Mouse (Mus musculus): ENCODE measurements around the gene Psme1. TPM values are rescaled to one million over a fixed set of nuclear protein-coding genes. Genes with fewer than 3 reads are reported as not detected.

Psme1 gene
- total and polyA plus RNA-seq, 3 experiments = 85.9 to 205 TPM; not detected in 1

GRCm38 (mm10) chr14:55596036-55596690 is 18.2 kb downstream of the Psme1 start:
- no peak for DNase-seq (ENCODE audit: low read depth, low spot score)
- Histone ChIP-seq H3K4me1 (ENCODE audit: control insufficient read depth in 1 of 2, insufficient read depth in 2 of 2, low read length in 2 of 2) (peaks cover 0 to 10% of the 10 kb centered on the region in 2 experiments; a peak in 1 of 4 replicates), H3K4me3 (ENCODE audit: control insufficient read depth in 1 of 2, insufficient read depth in 1 of 2, low read depth in 2 of 2, low read length in 2 of 2) (no peak overlapping the region), H3K36me3 (ENCODE audit: control insufficient read depth in 1 of 2, insufficient read depth in 2 of 2, low read length in 2 of 2) (peaks cover 3 to 9% of the 10 kb centered on the region in 2 experiments), H3K27ac (ENCODE audit: control insufficient read depth, low read depth, low read length) (no peak overlapping the region), H3K9me3 (replicated peaks; ENCODE audit: insufficient read depth, low read length) (no peaks in the 10 kb centered on the region), H3K79me2 (ENCODE audit: control insufficient read depth, insufficient read depth, low read length, poor library complexity) (peaks cover 21% of the 10 kb centered on the region), H3K9ac (ENCODE audit: control insufficient read depth, low read depth, low read length, poor library complexity, severe bottlenecking) (no peak overlapping the region), H3K27me3 (ENCODE audit: control insufficient read depth in 1 of 2, insufficient read depth in 2 of 2, low read length in 2 of 2) (no peaks in the 10 kb centered on the region)
- TF ChIP-seq RAD21 (IDR thresholded peaks at IDR 0.05; ENCODE audit: low read depth, low read length) (no peak), JUND (IDR thresholded peaks at IDR 0.05; ENCODE audit: low read depth, low read length) (no peak), MAZ (IDR thresholded peaks at IDR 0.05; ENCODE audit: low read depth, low read length) (no peak), RCOR1 (IDR thresholded peaks at IDR 0.05; ENCODE audit: low read depth, low read length) (no peak), UBTF (IDR thresholded peaks at IDR 0.05; ENCODE audit: borderline replicate concordance, insufficient read depth, low read depth, low read length) (no peak), CHD2 (IDR thresholded peaks at IDR 0.05; ENCODE audit: low read length) (no peak), POLR2A (IDR thresholded peaks at IDR 0.05; ENCODE audit: control insufficient read depth in 1 of 2, insufficient read depth in 1 of 2, low read depth in 1 of 2, low read length in 2 of 2, poor library complexity in 1 of 2) (no peak), MAFK (IDR thresholded peaks at IDR 0.05; ENCODE audit: borderline replicate concordance, low read depth, low read length) (no peak), MXI1 (IDR thresholded peaks at IDR 0.05; ENCODE audit: low read depth, low read length) (no peak), SIN3A (IDR thresholded peaks at IDR 0.05; ENCODE audit: low read length) (no peak), POLR2AphosphoS5 (IDR thresholded peaks at IDR 0.05; ENCODE audit: borderline replicate concordance, low read depth, low read length) (no peak), CHD1 (IDR thresholded peaks at IDR 0.05; ENCODE audit: low read depth, low read length) (no peak), EP300 (IDR thresholded peaks at IDR 0.05; ENCODE audit: low read depth in 1 of 2, low read length in 2 of 2) (no peak)

GRCm38 (mm10) chr14:55598521-55599390 is 20.8 kb downstream of the Psme1 start:
- H3K4me1 ChIP-seq (ENCODE audit: control insufficient read depth in 1 of 2, insufficient read depth in 2 of 2, low read length in 2 of 2) = peaks cover 0 to 4% of the 10 kb centered on the region in 2 experiments; a peak in 1 of 4 replicates
- no peaks in the 10 kb centered on the region for H3K9me3 ChIP-seq (replicated peaks; ENCODE audit: insufficient read depth, low read length)
- H3K79me2 ChIP-seq (ENCODE audit: control insufficient read depth, insufficient read depth, low read length, poor library complexity) = peaks cover 1% of the 10 kb centered on the region
- H3K9ac ChIP-seq (ENCODE audit: control insufficient read depth, low read depth, low read length, poor library complexity, severe bottlenecking) = no peak overlapping the region
- no peak overlapping the region for H3K4me3 ChIP-seq (ENCODE audit: control insufficient read depth in 1 of 2, insufficient read depth in 1 of 2, low read depth in 2 of 2, low read length in 2 of 2)
- no peaks in the 10 kb centered on the region for H3K27me3 ChIP-seq (ENCODE audit: control insufficient read depth in 1 of 2, insufficient read depth in 2 of 2, low read length in 2 of 2)
- H3K27ac ChIP-seq (ENCODE audit: control insufficient read depth, low read depth, low read length) = no peak overlapping the region
- no peak for TF ChIP-seq TAL1 (IDR thresholded peaks at IDR 0.05; ENCODE audit: low read length)
- no peak for TF ChIP-seq ELF1 (IDR thresholded peaks at IDR 0.05; ENCODE audit: low read depth, low read length)
- TF ChIP-seq TBP (IDR thresholded peaks at IDR 0.05; ENCODE audit: low read depth, low read length) = no peak
- no peak for TF ChIP-seq CHD1 (IDR thresholded peaks at IDR 0.05; ENCODE audit: low read depth, low read length)
- no peak for TF ChIP-seq MAFK (IDR thresholded peaks at IDR 0.05; ENCODE audit: borderline replicate concordance, low read depth, low read length)
- TF ChIP-seq ZKSCAN1 (IDR thresholded peaks at IDR 0.05; ENCODE audit: low read depth, low read length) = no peak
- H3K36me3 ChIP-seq (ENCODE audit: control insufficient read depth in 1 of 2, insufficient read depth in 2 of 2, low read length in 2 of 2) = peaks cover 3 to 5% of the 10 kb centered on the region in 2 experiments; a peak in 3 of 4 replicates
- no peak for DNase-seq (ENCODE audit: low read depth, low spot score)
